Mouse (Mus musculus) megakaryocyte, embryonic 14.5 days (primary cell): ENCODE data around the gene Hoxa6. TPM values are rescaled to one million over a fixed set of nuclear protein-coding genes. Genes with fewer than 3 reads are reported as not detected.

ENCODE experiments used
- H3K27me3 ChIP-seq: replicated peaks from 2 replicates; pipeline ENCODE3; 2012; ENCODE audit warnings: inconsistent platforms
- H3K36me3 ChIP-seq: replicated peaks from 2 replicates; pipeline ENCODE3; 2012; ENCODE audit warnings: low read length, inconsistent platforms, mixed read lengths
- H3K4me1 ChIP-seq: 2 replicates; pipeline ENCODE4 v1.6.1; 2012; ENCODE audit warnings: inconsistent platforms
- H3K4me3 ChIP-seq: replicated peaks from 2 replicates; pipeline ENCODE3; 2012; ENCODE audit warnings: moderate library complexity, mild to moderate bottlenecking, inconsistent platforms
- H3K9me3 ChIP-seq: 2 replicates; pipeline ENCODE4 v1.6.1; 2012; ENCODE audit warnings: inconsistent platforms
- FLI1 ChIP-seq: IDR thresholded peaks from 2 replicates; pipeline ENCODE4 v1.6.1; 2012; ENCODE audit warnings: low read length, inconsistent platforms, mixed read lengths
- GATA1 ChIP-seq: IDR thresholded peaks from 3 replicates; pipeline ENCODE4 v1.6.1; 2012; ENCODE audit warnings: mixed read lengths, low read length, inconsistent platforms, borderline replicate concordance
- polyA plus RNA-seq: library from polyadenylated mRNA; stranded (reverse); fragments of >175 nt; gene quantifications from 2 replicates; pipeline ENCODE4 v1.2.3, GENCODE M21; 2012; ENCODE audit warnings: low replicate concordance; ENCODE audit not compliant: insufficient read depth

Hoxa6 gene
- polyA plus RNA-seq, 1 experiment: not detected

DNA sequence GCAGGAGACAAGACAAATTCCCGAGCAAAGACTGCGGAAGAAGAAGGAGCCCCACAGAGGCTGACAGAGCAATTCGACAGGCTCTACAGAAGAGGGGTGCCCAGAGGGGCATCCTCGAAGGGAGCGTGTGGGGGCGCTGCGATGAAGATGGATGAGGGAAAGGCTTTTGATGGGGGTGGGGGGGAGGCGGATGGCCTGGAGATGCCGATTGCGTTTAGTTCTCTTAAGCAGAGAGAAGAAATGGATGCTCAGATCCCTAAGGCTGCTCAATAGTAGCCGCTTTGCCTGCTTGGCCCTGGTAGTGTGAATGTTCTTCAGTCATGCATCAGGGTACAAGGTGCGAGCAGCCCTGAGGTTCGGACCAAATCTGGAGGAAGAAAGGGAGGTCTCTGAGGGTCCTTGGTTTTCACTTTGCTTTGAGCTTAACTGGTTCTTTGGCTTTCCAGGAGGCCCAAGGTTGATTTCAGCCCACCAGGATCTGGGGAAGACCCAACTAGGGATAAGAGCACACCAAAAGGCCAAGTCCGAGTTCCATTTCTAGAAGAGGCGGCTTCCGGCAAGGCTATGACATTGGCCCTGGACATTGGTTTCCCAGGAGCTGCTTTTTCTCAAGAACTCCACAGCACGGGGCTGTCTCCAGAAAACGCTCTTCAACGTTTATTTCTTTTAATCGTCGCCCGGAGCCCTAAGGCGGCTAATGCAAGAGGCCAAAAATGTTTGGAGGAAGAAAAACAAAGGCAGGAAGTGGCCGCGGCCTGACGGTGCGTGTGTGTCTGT lies 40.3 kb upstream of the Hoxa6 start:
- Histone ChIP-seq H3K4me3 (peak overlapping the region; percentile 56), H3K9me3 (peaks cover 16% of the 10 kb centered on the region; the same call in 1 of the 2 replicates), H3K36me3 (no peaks in the 10 kb centered on the region), H3K4me1 (peaks cover 58% of the 10 kb centered on the region), H3K27me3 (peaks cover 100% of the 10 kb centered on the region)
- no peak for TF ChIP-seq FLI1
- TF ChIP-seq GATA1: no peak

DNA sequence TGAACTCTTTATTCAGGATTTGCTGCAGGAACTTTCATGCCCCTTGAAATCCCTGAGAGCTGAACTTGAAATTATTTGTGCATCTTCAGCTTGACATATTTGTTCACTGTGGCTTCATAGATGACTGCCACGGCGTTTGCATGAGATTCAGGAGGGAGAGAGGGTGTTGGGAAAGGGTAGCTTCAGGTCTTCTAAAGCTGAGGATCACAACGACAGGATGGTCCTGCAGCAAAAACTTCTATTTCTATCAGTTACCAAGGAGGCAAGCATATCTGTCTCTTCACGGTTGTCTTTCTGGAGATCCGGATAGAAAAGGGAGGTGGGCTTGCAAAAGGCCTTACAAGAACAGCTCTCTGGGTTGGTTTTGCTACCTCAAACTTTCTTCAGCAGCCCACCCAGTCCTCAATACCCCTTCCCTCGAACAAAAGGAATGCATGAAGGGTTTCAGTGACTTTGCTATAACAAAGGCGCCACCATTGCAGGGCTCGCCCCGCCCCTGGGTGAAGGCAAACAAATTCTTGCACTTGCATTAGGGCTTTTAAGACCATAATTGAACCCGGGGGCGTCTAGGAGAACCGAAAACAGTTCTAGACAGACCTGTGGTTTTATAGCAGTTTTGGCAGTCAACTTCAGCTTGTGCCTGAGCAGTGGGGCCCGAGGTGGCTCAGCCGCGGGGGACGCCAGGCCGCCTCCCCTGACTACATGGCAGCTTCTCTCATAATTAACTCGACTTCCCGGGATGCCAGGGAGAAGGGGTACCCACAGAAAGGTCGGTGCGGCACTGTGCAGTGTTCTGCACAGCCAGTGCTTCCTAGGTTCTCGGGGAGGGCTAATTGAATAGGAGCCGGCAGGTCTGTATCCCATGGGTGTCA lies 39.5 kb upstream of the Hoxa6 start:
- peaks cover 50% of the 10 kb centered on the region for H3K4me1 ChIP-seq
- no peak overlapping the region for H3K4me3 ChIP-seq
- TF ChIP-seq FLI1 (no peak), GATA1 (no peak)
- H3K36me3 ChIP-seq: no peaks in the 10 kb centered on the region
- H3K9me3 ChIP-seq: peaks cover 9% of the 10 kb centered on the region; the same call in 1 of the 2 replicates
- H3K27me3 ChIP-seq: peaks cover 100% of the 10 kb centered on the region

DNA sequence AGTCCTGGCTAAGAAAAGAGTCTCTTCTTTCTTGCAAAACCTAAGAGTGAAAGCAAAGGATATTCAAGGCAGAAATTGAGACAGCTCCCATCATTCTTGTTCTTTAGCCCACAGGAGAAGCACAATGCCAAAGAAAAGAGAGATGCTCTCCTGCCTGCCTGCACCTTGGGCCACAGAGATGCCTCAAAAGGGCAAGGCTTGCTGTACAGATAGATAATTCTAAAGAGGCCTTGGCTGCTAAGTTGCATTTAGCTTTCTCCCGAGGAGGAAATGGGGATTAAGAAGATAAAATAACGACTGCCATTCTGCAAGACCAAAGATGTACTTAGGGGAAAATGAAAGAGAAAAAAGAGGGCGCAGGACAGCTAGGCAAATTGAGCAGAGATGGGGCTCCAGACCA lies 38.4 kb upstream of the Hoxa6 start:
- Histone ChIP-seq H3K4me1 (peaks cover 43% of the 10 kb centered on the region), H3K9me3 (peaks cover 2% of the 10 kb centered on the region; the same call in 1 of the 2 replicates), H3K27me3 (peaks cover 99% of the 10 kb centered on the region), H3K4me3 (no peak overlapping the region), H3K36me3 (no peaks in the 10 kb centered on the region)
- TF ChIP-seq FLI1 (no peak), GATA1 (no peak)

DNA sequence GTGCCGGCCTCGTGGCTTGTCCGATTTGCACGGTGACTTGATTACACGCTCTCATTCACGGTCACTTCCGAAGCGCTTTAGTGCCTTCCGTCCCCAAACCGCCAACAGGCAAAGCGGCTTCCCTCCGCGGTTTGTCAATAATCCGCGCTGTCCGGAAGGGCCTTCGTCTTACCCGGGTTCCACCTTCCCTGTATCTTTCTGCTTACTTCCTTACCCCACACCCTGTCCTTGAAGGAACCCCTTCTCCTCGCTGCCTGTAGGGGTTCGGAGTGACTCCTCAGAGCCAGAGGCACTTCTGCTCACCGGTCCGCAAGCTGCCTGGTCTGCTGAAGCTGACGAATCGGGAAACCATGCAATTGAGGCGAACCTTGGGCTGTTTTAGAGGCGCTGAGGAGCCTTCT lies 37.9 kb upstream of the Hoxa6 start:
- no peak for TF ChIP-seq FLI1
- no peak for TF ChIP-seq GATA1
- H3K9me3 ChIP-seq: peaks cover 2% of the 10 kb centered on the region; the same call in 1 of the 2 replicates
- H3K4me1 ChIP-seq: peaks cover 44% of the 10 kb centered on the region
- no peaks in the 10 kb centered on the region for H3K36me3 ChIP-seq
- H3K27me3 ChIP-seq: peaks cover 99% of the 10 kb centered on the region
- H3K4me3 ChIP-seq: peak overlapping the region; percentile 53

DNA sequence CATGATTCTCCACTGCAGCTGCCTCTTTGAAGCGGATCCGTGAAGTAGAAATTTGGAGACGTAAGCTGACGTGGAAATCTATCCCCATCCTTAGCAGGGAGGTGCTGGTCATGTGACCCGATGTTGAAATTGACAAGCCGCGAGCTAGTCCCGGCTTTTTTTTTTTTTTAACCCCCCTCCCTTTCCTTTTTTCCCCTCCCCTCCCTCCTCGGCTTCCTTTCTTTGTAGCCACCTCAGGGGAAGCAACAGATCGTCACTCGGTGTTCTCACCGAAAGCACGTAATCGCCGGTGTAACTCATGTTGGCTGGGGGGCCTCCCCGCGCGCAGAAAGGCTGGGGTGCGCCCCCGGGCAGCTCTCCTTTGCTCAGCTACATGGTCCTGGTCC lies 37.2 kb upstream of the Hoxa6 start, which contains the start of gene Hoxa11:
Gene Hoxa11 (minus strand): TSS at position 54 of the 386 bp plus-strand sequence.
- Histone ChIP-seq H3K9me3 (no peaks in the 10 kb centered on the region), H3K4me1 (peaks cover 46% of the 10 kb centered on the region), H3K36me3 (no peaks in the 10 kb centered on the region), H3K4me3 (peak within 1 kb of the TSS; percentile 75), H3K27me3 (peaks cover 99% of the 10 kb centered on the region)
- no peak for TF ChIP-seq GATA1
- no peak for TF ChIP-seq FLI1

DNA sequence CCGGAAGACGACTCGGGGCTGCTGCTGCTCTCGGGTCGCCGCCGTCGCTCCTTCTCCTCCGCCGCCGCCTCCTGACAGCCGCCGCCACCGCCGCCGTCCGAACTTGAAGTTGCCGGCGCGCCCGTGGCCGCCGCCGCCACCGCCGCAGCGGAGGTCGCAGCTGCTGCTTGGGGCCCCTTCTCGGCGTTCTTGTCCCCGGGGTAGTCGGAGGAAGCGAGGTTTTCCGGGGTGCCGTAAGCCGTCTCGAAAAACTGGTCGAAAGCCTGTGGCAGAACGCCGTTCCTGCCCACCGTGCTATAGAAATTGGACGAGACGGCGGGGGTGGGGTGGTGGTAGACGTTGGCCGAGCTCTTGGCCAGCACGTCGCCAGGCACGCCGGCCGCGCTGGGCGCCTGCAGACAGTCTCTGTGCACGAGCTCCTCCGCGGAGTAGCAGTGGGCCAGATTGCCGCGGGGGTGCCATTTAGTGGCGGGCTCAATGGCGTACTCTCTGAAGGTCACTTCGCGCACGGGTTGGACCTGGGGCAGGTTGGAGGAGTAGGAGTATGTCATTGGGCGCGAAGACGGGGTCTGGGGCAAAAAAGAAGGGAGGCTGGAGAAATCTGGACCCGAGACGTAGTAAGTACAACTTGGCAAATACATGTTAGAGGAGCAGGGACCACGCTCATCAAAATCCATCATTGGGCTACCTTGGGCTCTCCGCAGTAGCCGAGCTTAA lies 36.7 kb upstream of the Hoxa6 start:
- Histone ChIP-seq H3K36me3 (no peaks in the 10 kb centered on the region), H3K27me3 (peaks cover 99% of the 10 kb centered on the region), H3K9me3 (no peaks in the 10 kb centered on the region), H3K4me1 (peaks cover 52% of the 10 kb centered on the region), H3K4me3 (peak overlapping the region; percentile 75)
- TF ChIP-seq GATA1: no peak
- TF ChIP-seq FLI1: no peak

DNA sequence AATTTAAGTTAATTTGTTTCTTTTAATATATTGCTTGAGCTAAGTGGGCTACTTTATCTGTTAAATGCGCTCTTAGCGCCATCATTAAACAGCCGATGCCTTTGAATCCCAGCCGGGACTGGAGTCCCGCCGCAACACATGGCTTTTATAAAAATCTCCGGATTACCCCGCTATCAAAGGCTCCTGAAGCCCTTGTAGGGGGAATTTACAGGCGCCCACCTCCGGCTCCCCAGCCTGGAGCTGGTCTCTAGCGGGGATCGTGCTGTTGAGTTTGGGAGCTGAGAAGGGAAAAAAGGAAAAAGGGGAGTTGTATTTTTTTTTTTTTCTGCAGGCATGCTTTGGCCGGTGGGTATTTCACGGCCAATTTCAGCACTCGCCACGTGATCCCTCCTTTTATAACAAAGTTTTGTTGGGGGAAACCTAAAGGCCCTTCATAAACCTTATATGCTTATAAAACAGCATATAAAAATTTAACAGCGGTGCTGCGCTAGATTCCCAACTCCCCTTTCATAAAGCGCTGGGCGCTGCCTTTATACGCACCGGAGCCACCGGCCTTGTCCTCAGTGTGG lies 36.0 kb upstream of the Hoxa6 start:
- Histone ChIP-seq H3K36me3 (no peaks in the 10 kb centered on the region), H3K9me3 (no peaks in the 10 kb centered on the region), H3K27me3 (peaks cover 99% of the 10 kb centered on the region), H3K4me1 (peaks cover 54% of the 10 kb centered on the region), H3K4me3 (peak overlapping the region; percentile 75)
- TF ChIP-seq FLI1 (no peak), GATA1 (no peak)

DNA sequence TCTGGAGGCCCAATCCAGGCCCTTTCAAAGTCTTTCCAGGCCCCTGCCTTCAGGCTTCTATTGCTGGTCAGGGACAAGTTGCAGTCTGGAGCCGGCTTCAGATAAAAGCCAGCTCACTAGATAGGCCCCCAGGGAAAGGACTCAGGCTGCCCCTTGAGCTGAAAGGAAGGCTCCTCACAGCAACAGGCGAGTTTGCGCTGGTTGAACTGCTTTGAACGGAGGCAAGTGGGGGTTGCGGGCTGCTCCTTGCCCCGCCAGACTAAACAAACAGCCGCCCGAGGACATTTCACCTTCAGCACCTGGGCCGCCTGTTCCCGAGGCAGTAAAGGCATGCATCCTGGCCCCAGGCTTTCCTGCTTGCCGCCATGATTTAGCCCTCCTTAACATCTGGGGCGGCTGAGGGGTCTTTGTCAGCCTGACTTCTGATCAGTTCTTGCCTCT lies 35.2 kb upstream of the Hoxa6 start:
- H3K36me3 ChIP-seq: no peaks in the 10 kb centered on the region
- TF ChIP-seq FLI1: no peak
- TF ChIP-seq GATA1: no peak

DNA sequence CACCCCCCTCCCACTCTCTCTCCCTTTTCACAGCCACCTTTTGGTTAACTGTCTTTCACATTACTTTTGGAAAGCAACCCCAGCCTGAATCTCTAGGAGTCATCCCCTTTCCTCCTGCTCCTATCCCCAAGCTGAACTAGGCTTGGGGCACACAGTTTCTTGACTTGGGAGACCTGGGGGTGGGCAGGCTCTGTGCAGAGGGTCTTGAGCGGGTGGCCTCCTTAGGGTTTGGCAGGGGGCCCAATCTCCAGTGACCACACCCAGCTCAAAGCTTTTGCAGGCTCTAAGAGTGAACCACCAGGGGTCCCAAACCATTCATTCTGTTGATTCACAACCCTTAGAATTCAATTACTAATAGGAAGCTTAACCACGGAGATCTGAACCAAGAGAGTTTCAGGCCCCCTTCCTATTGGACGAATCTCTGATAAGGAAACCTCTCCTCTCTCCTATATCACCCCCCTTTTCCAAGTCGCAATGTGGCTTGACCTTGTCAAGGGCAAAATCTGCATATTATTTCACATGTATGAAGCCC lies 34.3 kb upstream of the Hoxa6 start:
- no peaks in the 10 kb centered on the region for H3K9me3 ChIP-seq
- no peaks in the 10 kb centered on the region for H3K36me3 ChIP-seq
- H3K27me3 ChIP-seq: peaks cover 97% of the 10 kb centered on the region

More for the DNA sequence above, 35.2 kb upstream of the Hoxa6 start:
- peaks cover 46% of the 10 kb centered on the region for H3K4me1 ChIP-seq
- H3K9me3 ChIP-seq: no peaks in the 10 kb centered on the region
- peaks cover 97% of the 10 kb centered on the region for H3K27me3 ChIP-seq
- no peak overlapping the region for H3K4me3 ChIP-seq

More for the DNA sequence above, 34.3 kb upstream of the Hoxa6 start:
- Histone ChIP-seq H3K4me3 (no peak overlapping the region), H3K4me1 (peaks cover 38% of the 10 kb centered on the region)
- TF ChIP-seq GATA1: no peak
- no peak for TF ChIP-seq FLI1
